Mouse (Mus musculus) adrenal gland, postnatal 36 days (tissue): Measurements from ENCODE around the gene Gm853. TPM values are rescaled to one million over a fixed set of nuclear protein-coding genes. Genes with fewer than 3 reads are reported as not detected.

ENCODE experiments used
- DNase-seq, 2 experiments: peaks; one replicate each; pipeline ENCODE4 v3.0.0; 2021; ENCODE audit warnings: mixed read lengths in 1 of 2
- total RNA-seq, 2 experiments: library from RNA; stranded (reverse); gene quantifications; 2 replicates each; pipeline ENCODE4 v1.2.3; 2021

The Gm853 gene
- total RNA-seq, 2 experiments from 2014 or later, result not detected

DNA sequence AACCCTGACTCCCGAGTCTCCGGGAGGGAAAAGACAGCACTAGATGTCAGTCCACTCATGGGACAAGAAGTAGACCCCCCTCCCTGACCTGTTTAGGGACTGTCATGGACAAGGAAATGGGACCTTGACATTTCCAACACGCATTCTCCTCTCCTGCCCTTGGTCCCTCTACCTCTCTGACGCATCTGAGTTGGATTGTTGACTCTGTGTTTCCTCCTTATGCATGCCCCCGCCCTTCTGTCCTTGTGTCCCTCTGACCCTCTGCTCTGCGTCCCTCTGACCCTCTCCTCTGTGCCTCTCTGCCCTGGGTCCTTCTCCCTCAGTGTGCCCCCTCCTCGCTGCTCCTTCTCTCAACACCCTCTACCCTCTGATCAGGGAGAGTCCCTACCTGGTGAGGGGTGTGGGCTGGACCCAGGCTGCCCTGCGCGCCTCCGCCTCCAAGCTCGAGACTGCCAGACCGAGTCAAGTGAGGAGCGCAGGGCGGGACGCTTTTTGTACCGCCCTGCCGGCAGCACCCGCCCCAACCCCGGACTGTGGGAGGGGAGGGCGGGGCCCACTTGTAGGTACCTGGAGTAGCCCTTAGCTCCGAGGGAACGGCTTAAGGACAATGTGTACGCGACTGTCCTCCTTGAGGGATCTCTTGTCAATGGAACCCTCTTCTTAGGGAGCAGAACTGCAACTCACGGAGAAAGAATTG is 47.7 kb downstream of the Gm853 start:
- peak; percentile 83 to 87 for DNase-seq

DNA sequence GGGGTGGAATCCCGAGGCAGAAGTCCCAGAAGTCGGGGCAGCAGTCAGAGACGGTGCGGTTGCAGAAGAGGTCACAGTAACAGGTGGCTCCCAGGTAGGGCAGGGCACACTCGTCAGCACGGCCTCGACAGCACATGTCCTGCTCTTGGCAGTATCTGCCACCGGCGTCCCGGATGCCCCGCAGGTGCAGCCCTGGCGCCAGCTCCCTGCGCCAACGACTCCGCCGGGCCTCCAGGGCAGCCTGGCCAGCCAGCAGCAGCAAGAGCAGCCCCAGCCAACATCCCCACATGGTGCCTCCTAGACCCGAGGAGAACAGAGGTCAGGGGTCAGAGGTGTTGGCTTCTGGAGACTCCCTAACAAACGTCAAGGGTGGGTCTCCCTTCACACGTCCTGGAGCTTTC is 48.3 kb downstream of the Gm853 start:
- peak; percentile 46 to 55 for DNase-seq

DNA sequence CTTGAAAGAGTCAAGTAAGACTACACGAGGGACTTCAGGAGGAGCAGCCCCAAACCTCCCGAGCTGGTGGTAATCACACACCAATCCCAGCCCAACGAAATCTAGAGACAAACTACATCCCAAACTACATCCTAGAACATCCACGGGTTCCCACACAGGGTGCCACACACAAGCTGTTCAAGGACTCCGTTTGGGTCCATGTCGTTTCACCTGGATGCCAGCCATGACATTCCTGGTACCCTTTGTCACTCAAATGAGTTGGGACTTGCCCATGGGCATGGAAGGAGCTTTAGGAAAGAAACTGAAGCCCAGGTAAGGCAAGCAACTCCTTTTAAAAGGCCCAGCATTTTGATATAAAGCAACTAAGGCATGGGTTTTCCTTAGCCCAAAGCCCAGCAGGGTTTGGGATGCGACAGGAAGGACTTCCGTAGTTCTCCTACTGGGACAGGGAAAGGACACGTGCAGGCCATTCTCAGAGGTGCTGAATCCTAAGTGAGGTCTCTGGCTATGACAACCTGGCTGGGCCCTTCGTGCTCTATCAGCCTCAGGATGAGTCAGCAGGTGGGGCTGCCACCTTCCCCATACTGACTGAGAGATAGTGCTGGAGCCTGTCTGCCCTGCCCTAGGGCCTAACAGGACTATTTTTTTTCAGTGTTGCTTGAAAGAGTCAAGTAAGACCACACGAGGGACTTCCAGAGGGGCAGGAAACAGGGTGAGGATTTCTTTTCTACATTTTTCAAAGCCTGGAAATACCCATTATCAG is 49.0 kb downstream of the Gm853 start:
- peak; percentile 45 to 46 for DNase-seq

DNA sequence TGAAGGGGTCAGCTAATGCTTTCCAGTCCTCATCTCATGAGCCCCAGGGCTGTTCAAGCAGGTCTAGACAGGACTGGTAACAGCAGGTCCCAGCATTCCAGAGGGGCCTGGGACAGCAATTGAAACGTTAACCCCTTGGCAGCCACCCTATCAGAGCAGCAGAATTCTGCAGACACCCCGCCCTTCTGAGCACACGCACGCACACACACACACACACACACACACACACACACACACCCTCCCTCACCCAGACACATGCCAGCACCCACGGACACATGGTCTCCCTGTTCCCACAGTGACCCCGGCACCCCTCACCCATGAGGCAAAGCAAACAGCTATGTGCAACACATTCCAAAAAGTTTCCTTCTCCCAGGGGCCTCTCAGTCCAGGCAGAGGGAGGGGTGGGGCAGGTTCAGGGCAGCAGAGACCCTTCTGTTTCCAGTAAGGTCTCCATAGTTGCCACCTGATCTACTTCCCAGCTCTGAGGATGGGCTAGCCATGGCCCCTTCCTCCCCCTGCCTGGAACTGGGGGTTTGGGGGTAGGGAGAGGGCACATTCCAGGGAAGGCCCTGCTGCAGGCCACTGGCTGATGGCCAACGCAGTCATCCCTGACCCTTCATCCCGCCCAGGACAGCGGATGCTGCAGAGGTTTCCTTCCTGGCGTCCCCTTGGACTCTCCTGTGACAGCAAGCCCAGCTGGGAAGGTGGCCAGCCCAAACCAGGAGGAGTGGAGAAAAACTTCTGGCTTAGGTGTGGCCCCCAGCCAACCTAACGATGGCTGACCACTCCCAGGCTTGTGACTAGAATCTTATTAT is 50.0 kb downstream of the Gm853 start:
- DNase-seq, result peak; percentile 75 to 84

DNA sequence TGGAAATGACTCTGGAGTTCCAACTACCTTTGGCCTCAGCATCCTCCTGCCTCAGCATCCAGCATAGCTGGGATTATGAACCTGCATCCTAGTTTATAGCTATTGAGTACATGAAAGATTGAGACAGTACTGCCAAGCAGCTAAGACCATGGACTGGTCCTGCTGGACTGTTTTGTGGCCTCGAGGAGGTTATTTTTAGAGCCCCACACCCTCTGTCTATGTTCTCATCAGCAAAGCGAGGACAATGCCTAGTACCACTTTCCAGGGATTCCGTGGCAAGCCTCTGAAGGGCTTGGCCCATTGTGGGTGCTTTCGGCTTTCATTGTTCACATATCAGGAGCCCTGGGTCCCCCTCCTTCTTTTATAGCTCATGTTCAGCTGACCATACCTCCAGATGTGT is 51.8 kb downstream of the Gm853 start:
- no peak for DNase-seq

DNA sequence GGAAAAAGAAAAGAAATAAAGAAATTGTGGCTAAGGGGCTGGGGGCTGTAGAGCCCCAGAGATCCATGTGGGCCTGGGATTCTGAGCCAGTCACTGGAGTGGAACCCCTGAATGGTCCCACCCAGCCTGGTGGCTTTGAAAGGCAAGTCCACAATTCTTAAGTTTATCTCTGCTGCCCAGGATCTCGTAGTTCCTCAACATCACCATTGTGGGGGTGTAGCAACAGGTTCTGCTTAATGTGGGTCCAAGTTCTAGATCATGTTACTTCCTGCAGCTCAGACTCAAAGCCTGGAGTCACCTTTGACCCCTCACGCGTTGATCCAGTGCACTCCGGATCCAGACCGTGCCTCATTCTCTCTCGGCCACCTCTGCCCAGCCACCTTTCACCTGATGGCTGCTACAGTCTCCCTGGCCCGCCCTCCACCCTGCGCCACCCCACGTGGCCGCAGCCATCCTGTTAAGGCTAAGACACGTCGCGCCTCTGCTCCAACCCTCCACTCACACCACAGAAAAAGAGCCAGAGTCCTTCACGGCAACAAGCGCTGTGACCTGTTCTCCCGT is 52.7 kb downstream of the Gm853 start:
- DNase-seq, result no peak

DNA sequence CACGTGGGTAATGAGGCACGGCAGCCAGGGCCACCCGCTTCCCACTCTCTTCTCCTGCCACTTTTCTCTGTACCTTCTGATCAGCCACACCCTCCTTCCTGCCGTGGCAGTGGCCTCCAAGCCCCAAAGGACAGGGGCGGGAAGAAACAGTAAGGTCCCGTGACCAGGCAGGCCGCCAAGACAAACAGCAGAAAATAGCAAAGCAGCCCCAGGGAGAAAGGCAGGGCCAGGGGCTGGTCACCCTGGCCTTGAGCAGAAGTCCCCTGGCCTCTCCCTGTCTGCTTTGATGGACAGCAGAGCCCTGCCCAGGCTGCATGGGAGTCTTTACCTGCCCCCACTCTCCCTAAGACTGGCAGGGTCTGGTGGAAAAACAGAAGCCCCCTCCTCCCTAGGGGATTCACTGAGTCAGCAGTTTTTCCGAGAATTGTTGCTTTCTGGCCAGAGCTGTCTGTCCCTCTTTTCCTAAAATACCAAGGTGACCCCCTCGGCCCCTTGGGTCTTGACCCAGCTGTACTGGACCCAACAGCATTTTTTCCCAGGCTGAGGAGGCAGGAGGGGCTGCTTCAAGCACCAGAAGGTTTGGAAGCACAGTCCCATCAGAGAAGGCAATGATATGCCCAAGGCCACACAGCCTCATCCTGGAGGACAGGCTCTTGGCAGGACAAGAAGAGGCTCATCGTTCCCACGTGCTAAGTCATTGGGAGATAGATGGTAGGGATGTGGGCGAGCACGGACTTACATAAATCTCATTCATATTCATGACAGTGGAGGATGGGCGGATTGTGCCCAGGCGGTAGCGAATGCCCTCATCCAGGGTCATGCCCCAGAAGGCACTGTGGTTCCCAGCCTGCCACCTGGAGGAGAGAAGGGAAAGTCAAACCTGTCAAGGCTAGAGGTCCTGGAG is 53.7 kb downstream of the Gm853 start:
- DNase-seq, result peak; percentile 94 to 95

DNA sequence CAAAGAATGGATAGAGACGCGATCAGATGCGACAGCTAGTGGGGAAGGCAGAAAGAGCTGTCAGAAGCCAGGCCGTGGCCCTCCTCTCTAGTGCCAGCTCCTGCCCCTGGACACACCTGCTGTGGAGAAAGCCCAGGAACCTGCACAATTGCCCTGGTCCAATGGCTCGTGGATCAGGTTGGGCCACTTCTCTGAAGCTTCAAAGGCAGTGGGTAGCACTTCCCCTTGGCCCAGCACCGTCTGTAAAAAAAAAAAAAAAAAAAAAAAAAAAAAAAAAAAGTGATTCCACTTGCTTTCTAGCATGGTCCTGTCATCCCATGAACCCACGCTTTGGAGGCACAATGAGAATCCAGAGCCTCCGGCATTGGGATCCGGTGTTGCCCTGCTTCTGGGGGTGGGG is 54.4 kb downstream of the Gm853 start:
- no peak for DNase-seq

DNA sequence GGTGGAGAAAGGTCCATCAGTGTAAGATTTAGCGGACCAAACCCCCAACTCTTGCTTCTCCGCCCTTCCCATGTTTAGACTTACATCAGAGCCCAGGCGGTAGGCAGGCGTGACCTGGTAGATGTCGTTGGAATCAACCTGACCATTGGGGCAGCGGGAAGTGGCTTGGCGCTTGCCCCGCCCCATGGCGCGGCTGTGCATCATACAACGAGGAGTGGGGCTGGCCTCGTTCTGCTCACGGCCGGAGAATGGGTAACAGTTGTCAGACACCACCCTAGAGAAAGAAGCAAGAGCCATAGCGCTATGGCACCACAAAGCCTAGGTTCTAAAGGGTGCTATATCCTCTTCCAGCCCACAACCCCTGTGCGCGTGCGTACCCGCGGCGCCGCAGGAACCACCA is 54.9 kb downstream of the Gm853 start:
- no peak for DNase-seq

DNA sequence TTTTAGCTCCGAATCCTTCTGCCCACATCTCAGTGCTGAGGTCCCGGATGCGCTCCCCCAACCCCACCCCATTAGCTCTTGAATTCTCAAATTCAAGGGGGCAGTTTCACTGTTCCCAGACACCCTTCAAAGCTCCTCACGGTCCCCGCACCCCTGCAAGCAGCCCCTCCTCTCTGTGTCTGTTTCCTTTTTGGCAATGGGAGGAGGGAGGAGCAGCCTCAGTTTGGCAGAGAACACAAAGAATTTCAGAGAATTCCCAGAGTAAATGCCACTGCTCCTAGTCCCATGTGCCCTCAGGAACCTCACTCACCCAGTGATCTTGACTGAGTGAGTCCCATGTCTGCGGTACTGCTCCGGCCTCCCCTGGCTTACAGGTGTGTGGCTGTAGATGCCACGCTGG is 55.6 kb downstream of the Gm853 start:
- DNase-seq, result peak; percentile 40 to 44

DNA sequence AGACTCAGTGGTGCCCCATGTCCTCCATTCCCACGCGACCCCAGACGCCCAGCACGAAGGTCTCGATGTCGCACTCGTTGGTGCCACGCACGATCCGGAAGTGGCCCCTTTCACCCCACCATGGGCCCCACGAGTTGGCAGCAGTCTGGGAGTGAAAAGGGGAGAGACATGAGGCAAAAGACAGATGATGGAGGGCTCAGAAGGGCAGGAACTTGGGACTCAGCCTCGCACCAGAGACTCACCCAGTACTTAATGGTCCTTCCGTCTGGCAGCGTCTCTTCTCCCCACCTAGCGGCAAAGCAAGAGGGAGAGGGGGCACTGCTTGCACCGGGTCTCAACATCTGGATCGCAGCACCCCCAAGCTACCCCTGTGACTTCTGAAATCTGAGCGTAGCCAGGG is 56.1 kb downstream of the Gm853 start:
- no peak for DNase-seq

DNA sequence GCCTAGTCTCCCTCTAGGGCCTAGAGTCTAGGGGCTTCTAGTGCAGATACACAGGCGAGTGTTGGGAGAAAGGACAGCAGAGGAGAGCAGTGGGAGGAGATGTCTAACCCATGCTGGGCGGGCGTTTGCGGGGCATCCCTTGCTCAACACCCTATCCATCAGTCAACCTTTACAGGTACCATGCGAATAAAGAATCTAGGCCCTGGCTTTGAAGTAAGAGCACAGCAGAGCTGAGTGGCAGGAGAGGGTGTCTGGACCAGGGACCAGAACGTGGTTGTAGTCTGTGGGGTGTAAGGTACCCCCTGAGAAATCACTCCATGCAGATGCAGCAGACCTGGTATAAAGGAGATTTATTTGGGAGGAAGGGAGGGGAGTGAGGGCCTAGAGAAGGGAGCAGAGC is 58.1 kb downstream of the Gm853 start:
- DNase-seq, result no peak

DNA sequence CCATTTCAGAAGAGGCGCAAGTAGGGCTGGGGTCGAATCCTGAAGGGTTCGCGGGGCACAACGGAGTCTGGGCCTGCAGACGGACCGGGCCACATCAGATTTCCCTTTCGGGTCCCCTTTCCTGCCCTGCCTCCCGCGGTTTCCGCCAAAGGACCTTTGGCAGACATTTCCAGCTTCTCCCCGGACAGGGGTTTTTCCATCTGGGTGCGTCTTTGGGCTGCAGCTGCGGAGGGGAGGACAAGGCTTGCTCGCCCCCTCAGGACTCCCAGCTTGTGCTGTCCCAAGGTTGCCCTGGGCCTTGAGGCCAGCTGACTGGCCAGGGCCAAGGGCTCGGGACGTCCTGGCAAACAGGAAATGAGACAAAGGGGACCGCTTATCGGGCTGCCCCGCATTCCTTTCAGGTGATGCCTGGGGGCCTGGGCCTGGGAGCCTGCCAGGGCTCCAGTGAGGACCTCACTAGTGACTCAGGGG is 58.8 kb downstream of the Gm853 start:
- peak; percentile 73 to 84 for DNase-seq

DNA sequence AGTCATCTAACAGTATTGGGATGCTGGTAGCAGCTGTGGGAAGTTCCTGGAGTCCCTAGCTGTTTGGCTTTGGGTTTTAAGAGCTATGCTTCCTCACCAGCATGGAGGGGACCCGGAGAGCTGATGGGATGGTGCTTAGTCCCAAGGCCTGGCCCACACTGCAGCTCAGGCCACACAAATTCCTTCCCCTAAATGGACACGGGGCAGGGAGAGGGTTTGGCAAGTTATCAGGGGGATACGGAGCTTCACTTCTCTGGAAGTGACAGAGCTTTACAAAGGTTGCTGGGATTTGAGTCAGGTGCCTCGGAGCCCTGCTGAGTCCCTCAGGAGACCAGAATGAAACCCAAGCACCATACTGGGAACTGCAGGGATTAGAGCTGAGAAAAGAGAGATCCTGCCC is 60.9 kb downstream of the Gm853 start:
- no peak for DNase-seq

Other genes with a start within 250 kb of the Gm853 start
- 10 to 100 TPM; 21.0 to 24.4 TPM for gene Adgrb2, start 237.5 kb downstream of the Gm853 start, total RNA-seq
- gene Col16a1, start 174.6 kb downstream of the Gm853 start, total RNA-seq, result 10 to 100 TPM; 15.6 to 18.7 TPM
- gene Pef1, start 119.8 kb downstream of the Gm853 start, total RNA-seq, result 10 to 100 TPM; 74.4 to 84.0 TPM
- under 1 TPM; 0.40 to 0.46 TPM for gene Hcrtr1, start 83.0 kb downstream of the Gm853 start, total RNA-seq
- 100 to 1,000 TPM; 103 to 217 TPM for gene Tinagl1, start 47.3 kb downstream of the Gm853 start, total RNA-seq
- gene Serinc2, start 56.8 kb upstream of the Gm853 start, total RNA-seq, result 1 to 10 TPM in 1 of 2 experiments, under 1 TPM in 1; 0.50 to 1.4 TPM
- gene Fabp3, start 86.2 kb upstream of the Gm853 start, total RNA-seq, result 10 to 100 TPM; 17.0 to 48.9 TPM
- not detected for gene Gm10570, start 86.3 kb upstream of the Gm853 start, total RNA-seq
- gene Zcchc17, start 137.5 kb upstream of the Gm853 start, total RNA-seq, result 10 to 100 TPM; 41.4 to 45.8 TPM
- gene Snrnp40, start 137.7 kb upstream of the Gm853 start, total RNA-seq, result 10 to 100 TPM; 30.3 to 34.6 TPM